Mouse (Mus musculus) liver, postnatal 0 days (tissue): ENCODE results near the gene Gstm3. TPM values are rescaled to one million over a fixed set of nuclear protein-coding genes. Genes with fewer than 3 reads are reported as not detected.
"Not testable (repeated sequence)": the region's sequence is repeated elsewhere in the genome, so short reads cannot be mapped to it uniquely, and the experiment has no call there.

Source experiments
- ATAC-seq: fragments of 200-750 bp; cut with Nextera tagmentation; 2 replicates; pipeline ENCODE4 v1.8.0; 2017; ENCODE audit warnings: mild to moderate bottlenecking, moderate library complexity
- DNase-seq: peaks from one replicate; pipeline ENCODE4 v3.0.0-alpha.2; 2016
- H3K27ac ChIP-seq: fragments of 300-500 bp; sonication (generic); 2 replicates; pipeline ENCODE4 v1.5.1; 2014; ENCODE audit warnings: antibody characterized with exemption, moderate library complexity, mild to moderate bottlenecking, low read depth
- H3K27me3 ChIP-seq: fragments of 300-500 bp; sonication (generic); 2 replicates; pipeline ENCODE4 v1.6.1; 2014; ENCODE audit warnings: low read length, control low read depth, mixed read lengths; ENCODE audit not compliant: insufficient read depth
- H3K36me3 ChIP-seq: fragments of 300-500 bp; sonication (generic); replicated peaks from 2 replicates; pipeline ENCODE4 v1.6.1; 2014; ENCODE audit warnings: mild to moderate bottlenecking, control low read depth, low read length, moderate library complexity, mixed read lengths; ENCODE audit not compliant: insufficient read depth
- H3K4me1 ChIP-seq: fragments of 300-500 bp; sonication (generic); 2 replicates; pipeline ENCODE4 v1.6.1; 2014; ENCODE audit warnings: antibody characterized with exemption, mild to moderate bottlenecking, control low read depth; ENCODE audit not compliant: insufficient read depth
- H3K4me2 ChIP-seq: fragments of 300-500 bp; sonication (generic); 2 replicates; pipeline ENCODE4 v1.6.1; 2014; ENCODE audit warnings: low read depth, mild to moderate bottlenecking, low read length, moderate library complexity, mixed read lengths
- H3K4me3 ChIP-seq: fragments of 300-500 bp; sonication (generic); 2 replicates; pipeline ENCODE4 v1.5.1; 2014; ENCODE audit warnings: low read depth, low read length
- H3K9ac ChIP-seq: fragments of 300-500 bp; sonication (generic); replicated peaks from 2 replicates; pipeline ENCODE4 v1.6.1; 2014; ENCODE audit warnings: mild to moderate bottlenecking, moderate library complexity
- H3K9me3 ChIP-seq: fragments of 300-500 bp; sonication (generic); 2 replicates; pipeline ENCODE4 v1.6.1; 2016; ENCODE audit warnings: mild to moderate bottlenecking, control low read depth, low read length, mixed read lengths
- CTCF ChIP-seq: sonication (generic); IDR thresholded peaks from 2 replicates; pipeline ENCODE4 v1.5.1; 2016; ENCODE audit warnings: antibody characterized with exemption, low read depth
- EP300 ChIP-seq: IDR thresholded peaks from 2 replicates; pipeline ENCODE4 v1.6.1; 2016; ENCODE audit warnings: antibody characterized with exemption, low read depth, mild to moderate bottlenecking
- WGBS: fragments of 180-500 bp; shearing (Covaris S2); extraction: QIAGEN DNeasy Blood & Tissue Kit; methylation state at CpG from one replicate; pipeline ENCODE4 v1.1.7; 2014; ENCODE audit not compliant: insufficient replicate concordance; 5-methylcytosine and 5-hydroxymethylcytosine counted together
- polyA plus RNA-seq: library from polyadenylated mRNA; unstranded; fragments of >200 nt; fragmentation: Nextera tagmentation; extraction: Ambion mirVana; gene quantifications from 2 replicates; pipeline ENCODE4 v1.2.1, GENCODE M21; 2015

Gstm3 gene
- polyA plus RNA-seq, 1 experiment from 2014 or later = 1.9 TPM

DNA sequence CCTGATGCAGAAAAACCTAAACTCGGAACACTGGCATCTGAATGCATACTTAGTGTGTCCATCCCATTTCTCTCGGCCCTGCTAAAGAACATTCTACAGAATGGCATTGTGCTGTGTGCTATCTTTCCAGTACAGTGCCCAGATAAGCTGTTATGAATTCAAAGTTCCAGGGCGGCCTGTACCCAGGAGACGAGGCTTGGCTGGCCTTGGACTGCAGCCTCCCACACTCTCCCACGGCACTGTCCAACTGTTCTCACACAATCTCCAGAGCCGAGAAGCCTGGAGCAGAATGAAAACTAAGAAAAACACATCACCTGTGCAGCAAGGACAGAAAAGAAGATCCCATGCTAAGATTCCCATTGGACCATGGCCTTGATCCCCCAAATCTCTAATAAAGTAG, 13.6 kb upstream of the Gstm3 start:
- H3K9ac ChIP-seq = no peak overlapping the region
- no peak overlapping the region for H3K4me3 ChIP-seq
- H3K4me1 ChIP-seq = peaks cover 4% of the 10 kb centered on the region; the same call in 1 of the 2 replicates
- H3K9me3 ChIP-seq = no peaks in the 10 kb centered on the region
- DNase-seq (no peak), ATAC-seq (no peak)
- 68% methylated on average over 6 of the region's 6 CpGs for WGBS
- no peak overlapping the region for H3K4me2 ChIP-seq
- TF ChIP-seq CTCF = no peak
- TF ChIP-seq EP300 = no peak
- no peaks in the 10 kb centered on the region for H3K36me3 ChIP-seq
- no peaks in the 10 kb centered on the region for H3K27me3 ChIP-seq
- no peak overlapping the region for H3K27ac ChIP-seq

DNA sequence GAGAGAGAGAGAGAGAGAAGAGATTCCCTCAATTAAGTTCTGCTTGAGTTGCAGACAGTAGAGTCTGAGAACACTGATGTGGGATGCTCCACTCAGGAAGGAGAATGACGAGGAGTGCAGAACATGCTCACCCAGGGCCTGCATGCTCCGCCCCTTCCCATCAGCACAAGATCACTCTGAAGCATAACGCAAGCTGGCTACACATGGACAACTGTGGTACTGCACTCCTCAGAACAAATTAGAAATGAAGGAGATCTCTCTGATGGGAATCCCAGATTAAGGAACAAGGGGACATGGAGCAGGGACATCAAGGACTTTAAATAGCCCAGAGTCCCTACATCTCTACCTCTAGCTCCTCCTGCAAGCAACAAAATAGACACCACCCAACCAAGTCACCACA, 12.2 kb upstream of the Gstm3 start:
- H3K27ac ChIP-seq = no peak overlapping the region
- H3K4me3 ChIP-seq = no peak overlapping the region
- ATAC-seq (no peak), DNase-seq (no peak)
- H3K9ac ChIP-seq = no peak overlapping the region
- peaks cover 4% of the 10 kb centered on the region; the same call in 1 of the 2 replicates for H3K4me1 ChIP-seq
- H3K36me3 ChIP-seq = no peaks in the 10 kb centered on the region
- TF ChIP-seq EP300 = no peak
- no peak for TF ChIP-seq CTCF
- no peak overlapping the region for H3K4me2 ChIP-seq
- H3K27me3 ChIP-seq = no peaks in the 10 kb centered on the region
- no peaks in the 10 kb centered on the region for H3K9me3 ChIP-seq
- 73% methylated on average over 3 of the region's 3 CpGs for WGBS

DNA sequence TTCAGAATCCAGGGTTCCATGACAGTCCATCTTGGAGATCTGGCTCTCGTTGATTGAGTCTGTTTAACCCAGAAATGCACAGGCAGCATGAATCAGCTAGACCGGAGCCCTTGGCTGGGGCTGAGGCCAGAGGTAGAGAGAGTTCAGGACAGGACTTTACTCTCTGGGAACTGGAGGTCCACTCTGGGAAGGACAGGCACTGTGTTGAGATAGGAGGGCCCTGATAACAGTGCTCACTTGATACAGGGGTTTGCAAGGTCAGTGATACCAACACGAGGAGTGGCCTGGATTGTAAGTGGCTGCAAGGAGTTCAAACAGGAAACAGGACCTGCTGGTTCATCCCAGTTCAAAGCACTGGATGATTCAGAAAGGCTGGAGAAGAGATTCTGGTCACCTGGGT, 8.6 kb upstream of the Gstm3 start:
- ATAC-seq = no peak
- Histone ChIP-seq H3K4me1 (no peaks in the 10 kb centered on the region; the same call in 1 of the 2 replicates), H3K4me2 (no peak overlapping the region), H3K9ac (no peak overlapping the region), H3K9me3 (no peaks in the 10 kb centered on the region), H3K27me3 (no peaks in the 10 kb centered on the region), H3K27ac (no peak overlapping the region), H3K36me3 (no peaks in the 10 kb centered on the region), H3K4me3 (no peak overlapping the region)
- TF ChIP-seq EP300 (no peak), CTCF (no peak)
- DNase-seq = no peak
- 47% methylated on average over 3 of the region's 3 CpGs for WGBS

DNA sequence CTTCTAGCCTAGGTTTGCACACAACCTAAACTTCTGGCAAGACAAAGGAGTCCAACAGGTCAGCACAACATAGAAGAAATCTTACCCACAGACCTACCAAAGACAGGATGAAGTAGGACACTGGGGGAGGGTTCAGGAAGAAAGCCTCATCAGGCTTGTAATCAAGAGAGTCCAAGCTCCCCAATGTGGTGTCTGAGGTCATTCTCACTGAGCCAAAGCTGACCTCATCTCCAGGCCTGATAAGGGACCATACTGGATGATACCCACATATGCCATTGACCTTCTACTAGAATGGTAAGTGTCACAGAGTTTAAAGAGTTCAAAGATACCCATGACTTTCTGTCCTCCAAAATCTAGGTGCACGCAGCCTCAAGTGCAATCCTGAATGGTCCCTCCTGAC, 5.2 kb upstream of the Gstm3 start:
- H3K27ac ChIP-seq = no peak overlapping the region
- H3K9ac ChIP-seq = no peak overlapping the region
- H3K9me3 ChIP-seq = no peaks in the 10 kb centered on the region
- H3K27me3 ChIP-seq = no peaks in the 10 kb centered on the region
- no peak overlapping the region for H3K4me3 ChIP-seq
- H3K4me2 ChIP-seq = no peak overlapping the region
- 0 out of 2 replicates have a peak, but pooled peaks have one; percentile 31 for ATAC-seq
- TF ChIP-seq EP300 (no peak), CTCF (no peak)
- H3K36me3 ChIP-seq = no peaks in the 10 kb centered on the region
- DNase-seq = no peak
- peaks cover 9% of the 10 kb centered on the region for H3K4me1 ChIP-seq
- WGBS = 86% methylated on average over 1 of the region's 1 CpGs

DNA sequence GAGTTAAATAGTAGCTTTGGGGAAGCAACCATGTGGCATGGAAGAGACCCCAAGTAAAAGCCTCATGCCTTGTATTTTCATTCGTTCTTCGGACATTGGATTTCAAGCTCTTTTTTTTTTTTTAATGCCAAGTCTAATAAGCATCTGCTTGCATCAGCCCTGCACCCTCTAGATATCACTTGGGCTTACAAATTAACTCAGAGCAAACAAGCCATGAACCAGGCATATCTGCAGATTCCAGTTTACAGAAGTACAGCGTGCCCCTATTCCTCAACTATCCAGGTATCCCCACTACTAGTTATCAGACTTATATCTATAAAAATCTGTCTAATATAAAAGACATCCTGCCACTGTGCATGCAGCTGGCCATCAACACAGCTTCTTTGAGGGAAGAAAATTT, 3.0 kb upstream of the Gstm3 start:
- no peak overlapping the region for H3K9ac ChIP-seq
- no peak overlapping the region for H3K4me3 ChIP-seq
- H3K4me1 ChIP-seq = peaks cover 14% of the 10 kb centered on the region
- H3K9me3 ChIP-seq = no peaks in the 10 kb centered on the region
- no peaks in the 10 kb centered on the region for H3K27me3 ChIP-seq
- no peak overlapping the region for H3K27ac ChIP-seq
- 63% methylated on average over 3 of the region's 3 CpGs for WGBS
- ATAC-seq (no peak), DNase-seq (no peak)
- H3K4me2 ChIP-seq = no peak overlapping the region
- H3K36me3 ChIP-seq = no peaks in the 10 kb centered on the region
- TF ChIP-seq EP300 = no peak

DNA sequence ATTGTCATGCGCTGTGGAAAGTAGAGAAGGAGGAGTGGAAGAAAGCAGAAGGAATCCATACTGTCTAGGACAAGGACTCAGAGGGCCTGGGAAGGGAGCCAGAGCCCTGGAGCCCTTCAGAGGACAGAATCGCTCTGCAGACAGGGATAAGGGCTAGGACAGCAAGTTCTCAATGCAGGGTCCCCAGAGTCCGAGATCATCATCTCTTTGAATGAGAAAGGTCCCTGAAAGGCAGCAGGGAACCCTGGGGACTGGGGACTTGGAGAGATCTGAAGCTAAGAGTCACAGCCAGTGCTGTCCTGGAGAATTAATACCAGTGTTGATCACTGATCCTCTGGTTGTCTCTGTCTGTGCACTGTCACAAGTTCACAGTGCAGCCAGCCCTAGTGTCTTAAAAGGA, 2.0 kb upstream of the Gstm3 start:
- DNase-seq, ATAC-seq, H3K9ac ChIP-seq, H3K9me3 ChIP-seq, H3K27ac ChIP-seq, H3K36me3 ChIP-seq, H3K27me3 ChIP-seq, H3K4me2 ChIP-seq, H3K4me3 ChIP-seq: not testable (repeated sequence)
- 55% methylated on average over 3 of the region's 3 CpGs for WGBS
- peaks cover 14% of the 10 kb centered on the region for H3K4me1 ChIP-seq

DNA sequence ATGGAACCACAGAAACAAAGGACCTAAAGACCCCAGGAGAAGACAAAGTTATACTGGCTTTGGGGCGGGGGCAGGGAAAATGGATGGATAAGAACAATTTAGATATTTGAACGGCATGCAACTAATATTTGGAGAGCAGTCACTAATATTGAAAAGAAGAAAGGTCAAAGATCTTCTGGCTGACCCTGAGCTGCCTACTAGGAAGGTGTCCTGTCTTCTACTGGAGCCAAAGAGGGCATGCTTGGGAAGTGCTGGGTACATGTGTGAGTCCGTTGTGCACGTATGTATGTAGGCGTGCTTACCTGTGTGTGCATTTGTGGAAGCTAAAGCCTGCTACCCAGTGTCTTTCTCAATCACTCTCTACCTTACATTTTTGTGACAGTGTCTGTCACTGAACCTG, 2.5 kb downstream of the Gstm3 start:
- H3K27ac ChIP-seq = no peak overlapping the region
- H3K36me3 ChIP-seq = no peaks in the 10 kb centered on the region
- no peak for ATAC-seq
- no peak overlapping the region for H3K9ac ChIP-seq
- peaks cover 20% of the 10 kb centered on the region for H3K4me1 ChIP-seq
- 80% methylated on average over 5 of the region's 5 CpGs for WGBS
- H3K9me3 ChIP-seq = no peaks in the 10 kb centered on the region
- no peaks in the 10 kb centered on the region for H3K27me3 ChIP-seq
- TF ChIP-seq EP300 (no peak), CTCF (no peak)
- H3K4me3 ChIP-seq = no peak overlapping the region
- no peak for DNase-seq
- no peak overlapping the region for H3K4me2 ChIP-seq
